Mouse (Mus musculus) heart, adult 2 months (tissue): Measurements from ENCODE around the gene Atp6v1fnb.

Experiments
- CTCF ChIP-seq: fragments of 200-600 bp; IDR thresholded peaks from 2 replicates; pipeline ENCODE4 v1.8.1; 2022; ENCODE audit warnings: antibody characterized with exemption, mild to moderate bottlenecking, moderate library complexity
- EP300 ChIP-seq: fragments of 200-500 bp; IDR thresholded peaks from 2 replicates; pipeline ENCODE4 v1.6.1; 2011; ENCODE audit warnings: low read depth, low read length, control low read depth; ENCODE audit not compliant: insufficient read depth
- POLR2A ChIP-seq: fragments of 200-500 bp; IDR thresholded peaks from 2 replicates; pipeline ENCODE4 v1.6.1; 2011; ENCODE audit warnings: mild to moderate bottlenecking, low read depth, low read length, control low read depth; ENCODE audit not compliant: insufficient read depth

GRCm38 (mm10) chr6:29500810-29501209, 29.6 kb downstream of the Atp6v1fnb start:
- TF ChIP-seq POLR2A (no peak), CTCF (no peak), EP300 (no peak)
